Mouse (Mus musculus) layer of hippocampus, postnatal 14 days (tissue): Measurements from ENCODE around the gene Ube2v1. TPM values are rescaled to one million over a fixed set of nuclear protein-coding genes. Genes with fewer than 3 reads are reported as not detected.

Experiments
- DNase-seq, 2 experiments: peaks; one replicate each; pipeline ENCODE4 v3.0.0; 2021 to 2022; ENCODE audit warnings: low spot score in 2 of 2, mixed read lengths in 1 of 2
- microRNA-seq, 2 experiments: library from miRNA; unstranded; fragments of <30 nt; microRNA quantifications; one replicate each; pipeline ENCODE4 v1.2.0; 2021
- total RNA-seq, 2 experiments: library from RNA; stranded (reverse); gene quantifications; 2 replicates each; pipeline ENCODE4 v1.2.3; 2021

The Ube2v1 gene
- total RNA-seq, 2 experiments from 2014 or later = 242 to 247 TPM

DNA sequence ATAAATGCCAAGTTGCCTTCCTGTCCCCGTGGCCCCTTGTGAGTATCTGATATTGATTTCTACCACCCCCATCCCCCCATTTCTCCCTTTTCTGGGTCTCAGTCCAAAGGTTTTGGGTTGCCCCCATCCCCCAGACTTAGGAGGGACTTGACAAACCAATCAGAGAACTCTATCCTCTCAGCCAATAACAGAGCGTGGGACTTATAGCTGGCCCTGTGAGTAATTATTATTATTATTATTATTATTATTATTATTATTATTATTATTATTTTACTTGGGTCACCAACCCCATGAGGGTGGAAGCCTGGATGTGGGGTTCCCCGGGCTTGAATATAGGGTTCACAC is 66.6 kb downstream of the Ube2v1 start:
- no peak for DNase-seq

- no peak for DNase-seq
These were observed 67.2 kb downstream of the Ube2v1 start for GRCm38 (mm10) chr2:167564551-167565311.

DNA sequence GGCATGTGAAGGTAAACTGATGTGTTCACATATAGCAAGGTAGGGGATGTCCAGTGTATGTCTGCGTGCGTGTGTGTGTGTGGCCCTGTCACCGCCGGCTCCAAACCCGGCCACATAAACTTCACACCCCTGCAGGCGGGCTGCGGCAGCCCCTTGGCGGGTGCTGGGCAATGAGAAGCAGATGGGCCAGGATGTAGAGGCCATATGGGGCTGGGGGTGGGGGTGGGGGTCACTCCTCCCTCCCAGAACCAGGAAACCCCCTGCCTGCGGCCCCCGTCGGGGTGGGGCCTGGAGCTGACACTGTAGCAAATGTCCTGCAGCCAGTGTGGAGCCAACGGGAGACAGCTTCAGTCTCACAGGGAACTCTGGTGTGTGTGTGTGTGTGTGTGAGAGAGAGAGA is 68.2 kb downstream of the Ube2v1 start:
- no peak for DNase-seq

- no peak for DNase-seq
These were observed 68.9 kb downstream of the Ube2v1 start for GRCm38 (mm10) chr2:167563035-167563434.

- DNase-seq = no peak
These were observed 69.8 kb downstream of the Ube2v1 start for GRCm38 (mm10) chr2:167562101-167562500.

- DNase-seq = no peak
These were observed 72.5 kb downstream of the Ube2v1 start for GRCm38 (mm10) chr2:167559413-167559812.

Small RNAs within 50 kb of the gene (microRNA-seq; reads per million reads assigned to microRNA genes)
- 0 reads per million in 2 experiments for gene Gm22355

Other genes with a start within 250 kb of the Ube2v1 start
- gene Slc9a8, start 210.4 kb downstream of the Ube2v1 start, total RNA-seq = 10 to 100 TPM; 29.9 to 33.3 TPM
- gene Rnf114, start 139.4 kb downstream of the Ube2v1 start, total RNA-seq = 10 to 100 TPM; 39.1 to 40.5 TPM
- 10 to 100 TPM; 65.3 to 67.2 TPM for gene Spata2, start 139.2 kb downstream of the Ube2v1 start, total RNA-seq
- gene Snai1, start 93.9 kb downstream of the Ube2v1 start, total RNA-seq = under 1 TPM; 0.53 to 0.79 TPM
- 10 to 100 TPM; 38.9 to 50.9 TPM for gene Gm20431, start 29.4 kb upstream of the Ube2v1 start, total RNA-seq
- 10 to 100 TPM; 18.6 to 21.7 TPM for gene Cebpb, start 56.8 kb upstream of the Ube2v1 start, total RNA-seq
- 10 to 100 TPM; 69.5 to 71.9 TPM for gene Tmem189, start 57.7 kb upstream of the Ube2v1 start, total RNA-seq